Mouse (Mus musculus): ENCODE data around the gene Cntrob. TPM values are rescaled to one million over a fixed set of nuclear protein-coding genes. Genes with fewer than 3 reads are reported as not detected.

Gene Cntrob
- total and polyA plus RNA-seq, 3 experiments: 16.5 to 38.3 TPM; not detected in 1

DNA sequence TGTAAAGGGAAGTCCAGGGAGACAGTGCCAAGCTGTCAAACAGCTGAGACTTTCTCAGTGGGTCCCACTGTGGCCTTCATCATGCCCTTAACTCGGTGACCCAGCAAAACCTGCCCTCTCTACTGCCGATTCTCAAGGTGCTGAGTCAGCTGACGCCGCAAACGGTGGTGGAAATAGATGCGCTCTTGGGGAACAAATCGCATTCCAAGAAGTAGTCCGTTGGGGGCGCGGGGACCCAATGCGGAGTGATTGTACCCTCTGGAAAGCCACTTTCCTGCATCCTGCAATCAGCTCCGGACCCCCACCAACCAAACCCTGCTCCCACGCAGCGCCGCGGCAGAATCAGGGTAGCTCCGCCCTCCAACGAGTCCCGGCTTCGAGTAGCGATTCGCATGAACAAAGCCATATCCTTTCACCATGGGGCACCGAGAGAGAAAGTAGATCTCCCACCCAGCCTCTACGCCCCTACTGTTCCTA is 8.4 kb upstream of the Cntrob start:
- Histone ChIP-seq H3K9me3 (replicated peaks; ENCODE audit: insufficient read depth, low read length) (no peaks in the 10 kb centered on the region), H3K4me1 (ENCODE audit: control insufficient read depth in 1 of 2, insufficient read depth in 2 of 2, low read length in 2 of 2) (peaks cover 3 to 12% of the 10 kb centered on the region in 2 experiments; a peak in 3 of 4 replicates), H3K4me3 (ENCODE audit: control insufficient read depth in 1 of 2, insufficient read depth in 1 of 2, low read depth in 2 of 2, low read length in 2 of 2) (no peak overlapping the region), H3K79me2 (ENCODE audit: control insufficient read depth, insufficient read depth, low read length, poor library complexity) (no peaks in the 10 kb centered on the region), H3K9ac (ENCODE audit: control insufficient read depth, low read depth, low read length, poor library complexity, severe bottlenecking) (no peak overlapping the region), H3K27ac (ENCODE audit: control insufficient read depth, low read depth, low read length) (no peak overlapping the region), H3K36me3 (ENCODE audit: control insufficient read depth in 1 of 2, insufficient read depth in 2 of 2, low read length in 2 of 2) (peaks cover 0 to 10% of the 10 kb centered on the region in 2 experiments; a peak in 2 of 4 replicates), H3K27me3 (ENCODE audit: control insufficient read depth in 1 of 2, insufficient read depth in 2 of 2, low read length in 2 of 2) (no peaks in the 10 kb centered on the region)
- DNase-seq (ENCODE audit: low read depth, low spot score): no peak
- no peak for TF ChIP-seq ELF1 (IDR thresholded peaks at IDR 0.05; ENCODE audit: low read depth, low read length)
- TF ChIP-seq SMC3 (IDR thresholded peaks at IDR 0.05; ENCODE audit: low read depth, low read length): no peak
- no peak for TF ChIP-seq ETS1 (IDR thresholded peaks at IDR 0.05; ENCODE audit: low read depth, low read length)
- no peak for TF ChIP-seq CTCF (IDR thresholded peaks at IDR 0.05 in 2 of 3, conservative IDR thresholded peaks at IDR 0.05 in 1 of 3; ENCODE audit: control insufficient read depth in 1 of 3, insufficient read depth in 1 of 3, low read depth in 2 of 3, low read length in 3 of 3, poor library complexity in 1 of 3, severe bottlenecking in 1 of 3)
- TF ChIP-seq CHD2 (IDR thresholded peaks at IDR 0.05; ENCODE audit: low read length): no peak
- no peak for TF ChIP-seq USF2 (IDR thresholded peaks at IDR 0.05; ENCODE audit: borderline replicate concordance in 1 of 2, insufficient read depth in 1 of 2, low read depth in 1 of 2, low read length in 2 of 2)

DNA sequence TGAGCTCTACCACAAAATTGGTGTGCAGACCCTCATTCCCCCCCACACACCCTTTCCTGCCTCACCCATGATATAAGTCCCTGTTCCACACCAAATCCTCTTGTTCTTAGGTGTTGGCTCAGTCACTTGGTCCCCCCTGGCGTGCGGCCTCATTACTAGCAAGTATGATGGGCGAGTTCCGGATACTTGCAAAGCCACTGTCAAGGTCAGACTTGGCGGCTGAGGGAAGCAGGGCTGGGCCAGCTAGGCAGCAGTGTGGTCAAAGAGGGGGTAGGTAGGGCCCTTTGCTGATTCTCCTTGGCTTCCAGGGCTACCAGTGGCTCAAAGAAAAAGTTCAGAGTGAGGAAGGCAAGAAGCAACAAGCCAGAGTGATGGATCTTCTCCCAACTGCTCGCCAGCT is 7.6 kb upstream of the Cntrob start:
- peaks cover 3 to 17% of the 10 kb centered on the region in 2 experiments for H3K4me1 ChIP-seq (ENCODE audit: control insufficient read depth in 1 of 2, insufficient read depth in 2 of 2, low read length in 2 of 2)
- no peaks in the 10 kb centered on the region; the same call in 1 of the 2 replicates for H3K79me2 ChIP-seq (ENCODE audit: control insufficient read depth, insufficient read depth, low read length, poor library complexity)
- H3K27me3 ChIP-seq (ENCODE audit: control insufficient read depth in 1 of 2, insufficient read depth in 2 of 2, low read length in 2 of 2): no peaks in the 10 kb centered on the region
- TF ChIP-seq E2F4 (IDR thresholded peaks at IDR 0.05; ENCODE audit: borderline replicate concordance, low read depth, low read length) (no peak), ETS1 (IDR thresholded peaks at IDR 0.05; ENCODE audit: low read depth, low read length) (no peak), POLR2AphosphoS2 (IDR thresholded peaks at IDR 0.05; ENCODE audit: low read length) (no peak), USF1 (IDR thresholded peaks at IDR 0.05; ENCODE audit: low read depth, low read length) (no peak), MXI1 (IDR thresholded peaks at IDR 0.05; ENCODE audit: low read depth, low read length) (no peak), GABPA (IDR thresholded peaks at IDR 0.05; ENCODE audit: low read depth, low read length) (no peak), MYB (IDR thresholded peaks at IDR 0.05; ENCODE audit: low read depth, low read length) (no peak), NRF1 (IDR thresholded peaks at IDR 0.05; ENCODE audit: insufficient read depth, low read depth, low read length, poor library complexity, severe bottlenecking) (no peak)
- no peak overlapping the region for H3K4me3 ChIP-seq (ENCODE audit: control insufficient read depth in 1 of 2, insufficient read depth in 1 of 2, low read depth in 2 of 2, low read length in 2 of 2)
- no peak overlapping the region for H3K9ac ChIP-seq (ENCODE audit: control insufficient read depth, low read depth, low read length, poor library complexity, severe bottlenecking)
- H3K36me3 ChIP-seq (ENCODE audit: control insufficient read depth in 1 of 2, insufficient read depth in 2 of 2, low read length in 2 of 2): peaks cover 0 to 15% of the 10 kb centered on the region in 2 experiments; a peak in 2 of 4 replicates
- H3K9me3 ChIP-seq (replicated peaks; ENCODE audit: insufficient read depth, low read length): no peaks in the 10 kb centered on the region
- H3K27ac ChIP-seq (ENCODE audit: control insufficient read depth, low read depth, low read length): no peak overlapping the region
- no peak for DNase-seq (ENCODE audit: low read depth, low spot score)

DNA sequence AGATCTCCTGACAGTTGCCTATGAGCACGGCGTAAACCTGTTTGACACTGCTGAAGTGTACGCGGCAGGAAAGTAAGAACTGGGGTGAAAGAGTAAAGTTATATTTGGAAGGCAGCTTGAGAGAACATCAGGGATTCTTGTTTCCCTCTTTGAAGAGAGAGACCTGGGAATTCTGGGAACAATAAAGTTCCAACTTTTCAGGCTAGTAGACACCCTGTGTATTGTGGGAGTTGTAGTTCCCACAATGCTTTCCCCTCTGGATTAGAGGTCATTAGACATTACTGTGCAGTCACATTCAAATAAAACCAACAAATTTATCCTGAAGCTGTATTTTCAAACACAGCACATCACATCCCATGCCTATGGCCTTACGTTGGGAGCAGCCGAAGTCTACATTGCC is 4.9 kb upstream of the Cntrob start:
- Histone ChIP-seq H3K4me1 (ENCODE audit: control insufficient read depth in 1 of 2, insufficient read depth in 2 of 2, low read length in 2 of 2) (peaks cover 13 to 30% of the 10 kb centered on the region in 2 experiments), H3K4me3 (ENCODE audit: control insufficient read depth in 1 of 2, insufficient read depth in 1 of 2, low read depth in 2 of 2, low read length in 2 of 2) (no peak overlapping the region), H3K9ac (ENCODE audit: control insufficient read depth, low read depth, low read length, poor library complexity, severe bottlenecking) (no peak overlapping the region), H3K27me3 (ENCODE audit: control insufficient read depth in 1 of 2, insufficient read depth in 2 of 2, low read length in 2 of 2) (no peaks in the 10 kb centered on the region), H3K36me3 (ENCODE audit: control insufficient read depth in 1 of 2, insufficient read depth in 2 of 2, low read length in 2 of 2) (peaks cover 0 to 28% of the 10 kb centered on the region in 2 experiments; a peak in 2 of 4 replicates), H3K79me2 (ENCODE audit: control insufficient read depth, insufficient read depth, low read length, poor library complexity) (peaks cover 5% of the 10 kb centered on the region), H3K9me3 (replicated peaks; ENCODE audit: insufficient read depth, low read length) (no peaks in the 10 kb centered on the region), H3K27ac (ENCODE audit: control insufficient read depth, low read depth, low read length) (no peak overlapping the region)
- TF ChIP-seq ZNF384 (IDR thresholded peaks at IDR 0.05; ENCODE audit: low read depth, low read length) (no peak), HCFC1 (IDR thresholded peaks at IDR 0.05; ENCODE audit: low read depth, low read length) (peak; percentile 68), UBTF (IDR thresholded peaks at IDR 0.05; ENCODE audit: borderline replicate concordance, insufficient read depth, low read depth, low read length) (no peak), ZKSCAN1 (IDR thresholded peaks at IDR 0.05; ENCODE audit: low read depth, low read length) (no peak)
- no peak for DNase-seq (ENCODE audit: low read depth, low spot score)

All from MEL (cell line).